Mouse (Mus musculus) thymus, postnatal 14 days (tissue): ENCODE measurements around the gene Abca12.

ENCODE experiments used
- DNase-seq: peaks from one replicate; pipeline ENCODE4 v3.0.0; 2021

Abca12 gene

DNA sequence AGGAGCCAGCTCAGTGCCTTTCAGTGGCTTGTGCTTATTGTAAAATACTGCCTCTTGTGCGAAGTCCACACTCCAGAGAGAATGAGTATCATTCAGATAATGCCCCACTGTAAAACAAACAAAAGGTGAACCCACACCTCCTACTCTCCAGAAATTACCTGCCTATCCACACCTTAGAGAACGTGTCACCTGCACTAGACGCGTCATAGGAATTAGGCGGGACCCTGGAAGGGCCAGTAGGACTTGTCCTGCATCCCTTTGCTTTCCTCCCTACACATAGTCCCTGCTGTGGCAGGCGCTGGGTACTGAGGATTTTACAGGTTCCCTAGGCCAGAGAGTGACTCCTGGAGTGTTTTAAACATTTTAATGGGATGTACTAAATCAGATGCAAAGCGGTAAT is at the start of gene Abca12:
Abca12 (minus strand) TSS at position 101 of the 400 bp plus-strand sequence.
- no peak for DNase-seq

DNA sequence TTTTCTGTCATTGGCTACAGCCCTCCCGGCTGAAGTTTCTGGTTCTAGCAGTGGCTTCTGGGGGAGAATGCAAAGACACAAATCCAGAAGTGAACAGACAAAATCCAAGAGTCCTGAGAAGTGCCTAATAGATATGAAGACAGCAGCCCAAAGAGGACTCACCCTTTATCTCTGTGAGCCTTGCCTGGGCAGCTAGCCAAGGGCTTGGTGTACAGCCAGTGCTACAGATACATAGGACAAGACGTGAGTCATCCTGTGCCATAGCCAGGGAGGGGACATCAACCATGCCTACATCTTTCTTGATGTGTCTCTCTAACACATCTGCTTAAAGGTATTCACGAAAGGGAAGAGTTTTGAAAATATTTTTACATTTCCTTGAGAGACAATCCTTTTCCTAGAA is 43.3 kb upstream of the Abca12 start:
- no peak for DNase-seq

- DNase-seq: no peak
Measured at GRCm38 (mm10) chr1:71447424-71447823, 32.7 kb upstream of the Abca12 start.

DNA sequence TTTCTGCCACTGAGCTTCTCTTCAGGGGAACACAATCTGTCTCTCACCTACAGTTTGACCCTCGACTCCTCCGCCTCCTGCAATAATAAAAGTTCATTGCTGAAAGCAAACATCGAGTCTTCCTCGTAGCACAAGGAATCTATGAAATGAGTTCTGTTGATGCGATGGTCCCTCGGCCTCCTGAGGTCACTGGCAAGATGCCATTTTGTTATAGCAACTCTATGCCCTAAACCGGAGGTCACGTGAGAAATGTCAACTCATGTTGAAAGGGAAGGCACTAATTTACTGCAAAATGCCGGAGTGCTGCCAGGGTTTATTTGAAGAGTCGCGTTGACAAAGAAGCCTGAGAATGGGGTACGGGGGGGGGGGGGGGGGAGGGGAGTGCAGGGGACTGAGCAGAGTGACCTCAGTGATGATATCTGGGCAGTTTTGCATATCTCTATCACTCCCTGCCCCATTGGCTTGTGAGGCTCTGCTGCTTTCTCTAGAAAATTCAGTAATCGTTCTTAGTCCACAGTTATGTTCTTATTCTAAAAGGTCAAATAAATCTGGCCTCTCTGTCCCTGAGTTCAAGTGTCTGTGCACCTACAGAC is 7.1 kb upstream of the Abca12 start:
- DNase-seq: no peak

GRCm38 (mm10) chr1:71418467-71418866 is 3.8 kb upstream of the Abca12 start:
- no peak for DNase-seq

DNA sequence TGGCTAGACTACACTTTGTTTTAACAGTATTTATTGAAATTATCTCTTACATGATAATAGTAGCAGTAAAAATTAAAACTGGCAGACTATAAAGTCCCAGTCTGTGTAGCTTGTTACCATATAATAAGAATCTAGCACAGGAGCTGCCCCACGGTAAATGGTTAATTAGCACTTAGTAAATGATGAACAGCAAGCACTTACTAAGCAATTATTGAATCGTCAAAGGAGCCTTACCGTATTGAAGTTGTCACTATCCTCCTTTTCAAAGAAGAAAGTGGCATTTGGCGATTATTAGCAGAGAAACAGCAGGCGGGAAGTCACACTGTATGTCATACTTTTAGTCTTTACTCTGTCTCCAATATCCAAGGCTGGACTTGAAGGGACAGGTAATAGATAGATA is 3.2 kb upstream of the Abca12 start:
- DNase-seq: no peak

DNA sequence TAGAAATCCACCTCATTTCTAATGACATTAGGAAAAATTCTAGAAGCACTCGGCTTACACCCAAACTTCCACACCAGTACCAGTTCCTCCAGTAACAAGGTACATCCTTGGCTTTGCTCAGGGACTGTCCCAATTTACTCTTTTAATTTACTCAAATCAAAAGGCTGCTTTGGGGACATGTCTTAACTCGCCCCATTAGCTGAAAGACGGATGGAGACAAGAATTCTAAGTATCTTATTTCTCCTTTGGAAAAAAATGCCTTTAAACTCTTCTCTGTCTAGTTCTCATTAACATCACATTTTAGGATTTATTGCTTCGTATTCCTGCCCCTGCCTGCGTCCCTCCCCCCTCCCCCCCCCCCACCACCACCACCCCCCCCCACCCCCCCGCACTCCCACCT is 626 bp downstream of the Abca12 start:
- no peak for DNase-seq

- no peak for DNase-seq
Measured at GRCm38 (mm10) chr1:71413114-71413513, 1.6 kb downstream of the Abca12 start.

GRCm38 (mm10) chr1:71407711-71408110 is 7.0 kb downstream of the Abca12 start:
- DNase-seq: no peak

GRCm38 (mm10) chr1:71397635-71398034 is 17.1 kb downstream of the Abca12 start:
- DNase-seq: no peak

- DNase-seq: no peak
Measured at GRCm38 (mm10) chr1:71396105-71396504, 18.6 kb downstream of the Abca12 start.

DNA sequence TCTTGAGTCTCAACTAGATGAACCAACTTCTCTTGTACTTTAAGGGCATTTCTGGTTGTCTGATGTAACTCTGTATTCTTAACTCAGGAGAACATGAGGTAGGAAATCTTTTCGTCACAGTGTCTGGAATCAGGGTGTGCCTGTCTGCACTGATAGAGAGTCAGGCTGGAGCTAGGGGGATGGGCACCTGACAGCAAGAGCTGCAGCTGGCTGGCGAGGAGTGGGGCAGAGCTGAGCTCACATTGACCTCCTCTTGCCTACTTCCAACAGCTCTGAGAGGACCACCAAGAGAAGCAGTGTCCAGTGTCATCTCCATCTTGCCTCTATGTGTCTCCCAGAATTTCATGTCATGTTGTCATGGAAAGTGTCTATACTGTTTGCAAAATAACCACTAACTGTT is 20.5 kb downstream of the Abca12 start:
- no peak for DNase-seq

DNA sequence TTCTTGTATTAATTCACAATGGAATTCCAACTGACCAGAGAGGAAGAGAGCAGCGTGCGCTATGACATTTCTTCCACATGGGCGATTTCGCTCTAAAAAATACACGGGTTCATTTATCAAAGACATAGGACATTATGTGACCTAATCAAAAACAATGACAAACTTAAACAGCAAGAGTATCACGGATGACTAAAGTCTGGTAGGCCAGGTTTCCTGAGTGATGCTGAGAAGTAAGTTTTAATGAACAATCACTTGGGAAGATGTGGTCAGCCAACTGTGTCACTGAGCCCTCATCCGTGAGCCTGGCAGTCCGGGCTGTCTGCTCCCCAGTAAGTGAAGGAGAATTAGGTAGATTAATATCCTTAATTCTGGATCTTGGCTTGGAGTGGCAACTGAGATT is 21.2 kb downstream of the Abca12 start:
- DNase-seq: no peak

DNA sequence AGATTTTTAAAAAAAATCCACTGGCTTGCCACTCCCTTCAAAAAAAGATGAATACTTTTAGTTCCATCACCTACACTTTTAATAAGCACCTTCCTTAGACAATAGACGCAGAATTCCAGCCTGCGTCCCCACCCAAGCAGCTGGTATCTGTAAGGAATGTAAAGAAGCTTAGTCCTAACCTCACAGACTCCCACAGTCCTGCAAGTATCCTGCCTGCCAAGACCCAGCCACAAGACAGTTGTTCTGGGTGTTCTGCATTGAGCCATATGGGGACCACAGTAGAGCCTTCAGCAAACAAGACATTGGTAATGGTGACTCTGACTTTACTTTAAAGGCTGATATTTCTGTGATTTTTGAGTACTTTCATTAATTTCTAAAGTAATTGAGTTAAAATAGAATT is 22.2 kb downstream of the Abca12 start:
- DNase-seq: no peak

DNA sequence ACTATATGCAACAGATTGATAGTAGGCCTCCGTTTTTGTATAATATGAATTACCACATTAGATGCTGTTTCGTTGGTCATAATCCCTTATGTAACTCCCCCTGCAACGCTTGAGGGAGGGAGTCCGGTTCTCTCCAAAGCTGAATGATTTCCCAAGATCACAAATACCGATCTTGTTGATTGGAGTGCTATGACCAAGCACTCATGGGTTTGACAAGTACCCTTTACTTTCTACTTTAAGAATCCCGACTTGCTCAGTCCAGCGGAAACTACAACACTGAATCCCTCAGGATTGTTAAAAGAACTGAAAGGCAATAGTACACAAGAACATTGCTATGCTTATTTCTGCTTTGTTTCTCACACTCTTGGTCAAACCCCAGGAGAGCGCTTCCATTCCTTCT is 28.1 kb downstream of the Abca12 start:
- DNase-seq: no peak

DNA sequence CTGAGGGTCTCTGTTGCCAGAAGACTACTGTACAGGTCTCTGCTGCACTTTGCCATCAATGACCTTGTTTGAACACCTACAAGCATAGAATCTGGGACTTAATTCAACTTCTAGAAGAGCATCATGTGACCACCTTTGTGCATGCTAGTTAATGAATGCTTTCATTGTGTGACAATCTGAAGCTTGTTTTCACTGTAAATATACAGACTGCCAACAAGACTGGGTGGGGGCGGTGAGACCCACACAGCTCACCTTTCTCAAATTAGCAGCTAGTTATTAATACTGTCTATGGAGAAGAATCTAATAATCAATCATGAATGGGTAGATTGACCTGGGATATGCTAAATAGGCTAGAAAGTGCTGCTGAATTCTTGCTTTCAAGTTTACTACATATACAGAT is 30.6 kb downstream of the Abca12 start:
- no peak for DNase-seq

- DNase-seq: no peak
Measured at GRCm38 (mm10) chr1:71373090-71373489, 41.6 kb downstream of the Abca12 start.

- no peak for DNase-seq
Measured at GRCm38 (mm10) chr1:71370266-71370665, 44.4 kb downstream of the Abca12 start.

DNA sequence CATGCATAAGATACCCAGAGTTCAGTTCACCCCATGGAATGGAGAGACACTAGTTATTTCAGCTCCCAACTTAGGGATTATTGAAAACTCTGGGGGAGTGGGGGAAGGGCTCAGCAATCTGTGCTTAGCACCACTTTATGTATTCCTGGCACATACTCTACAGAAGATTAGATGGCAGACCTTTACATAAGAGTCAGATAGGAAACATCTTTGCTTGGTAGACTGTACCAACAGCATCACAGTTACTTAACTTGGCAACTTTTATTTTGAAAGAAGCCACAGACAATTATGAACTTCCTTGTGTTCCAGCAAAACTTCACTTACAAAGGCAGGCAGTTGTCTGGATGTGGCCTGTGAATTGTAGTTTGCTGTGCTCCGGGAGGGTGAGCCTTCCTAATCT is 46.9 kb downstream of the Abca12 start:
- DNase-seq: no peak

- DNase-seq: no peak
Measured at GRCm38 (mm10) chr1:71342861-71343554, 71.7 kb downstream of the Abca12 start.

DNA sequence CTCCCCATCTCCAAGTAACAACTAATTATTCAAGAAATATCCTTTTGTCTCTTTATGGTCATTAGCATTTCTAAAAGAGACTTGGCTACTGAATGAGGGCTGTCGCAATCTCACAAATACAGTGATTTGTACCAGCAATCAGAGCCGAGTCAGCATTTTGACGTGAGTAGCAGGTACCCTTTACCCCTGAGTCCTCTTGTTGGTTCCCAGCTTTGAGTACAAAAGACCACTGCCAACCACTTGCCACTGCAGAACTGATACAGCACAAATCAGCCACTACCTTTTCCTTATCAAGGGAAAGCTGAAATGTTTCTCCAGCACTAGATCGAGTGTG is 72.5 kb downstream of the Abca12 start:
- DNase-seq: no peak

DNA sequence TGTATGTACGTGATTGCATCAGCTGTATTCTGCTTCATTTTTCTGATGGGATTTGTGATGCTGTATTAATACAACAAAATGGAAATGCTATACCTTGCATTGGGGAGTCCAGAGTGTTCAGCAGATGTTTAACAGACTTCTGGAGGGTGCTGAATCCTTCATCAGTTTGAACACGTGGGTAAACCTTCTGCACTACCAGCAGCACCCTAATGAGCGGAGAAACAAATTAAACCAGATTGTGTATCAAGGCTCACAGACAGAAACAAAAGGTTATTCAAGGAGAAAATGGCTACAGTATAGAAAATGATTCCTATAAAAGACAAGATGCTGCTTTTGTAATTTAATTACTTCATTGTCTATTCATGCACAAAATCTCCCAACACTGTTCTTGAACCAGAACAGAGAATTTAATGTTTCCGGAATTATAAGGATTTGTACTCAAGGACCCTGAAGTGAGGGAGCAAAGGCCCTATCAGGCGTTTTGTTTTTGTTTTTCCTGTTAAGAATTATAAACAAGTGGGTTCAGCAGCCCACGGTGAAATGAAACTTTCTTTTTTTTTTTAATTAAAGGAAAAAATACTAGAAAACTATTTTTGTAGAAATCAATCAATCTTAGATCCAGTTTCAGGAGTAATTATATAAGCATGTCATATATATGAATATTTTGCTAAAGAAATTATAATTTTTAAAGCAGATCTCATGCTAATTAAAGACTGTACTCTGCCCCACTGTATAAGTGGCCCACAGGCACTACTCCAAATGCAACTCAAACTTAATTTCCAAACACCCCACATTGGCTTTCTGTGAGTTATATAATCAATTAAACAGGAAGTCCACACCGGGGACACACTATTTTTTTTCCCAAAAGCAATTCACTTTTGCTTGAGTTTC is 73.1 kb downstream of the Abca12 start:
- no peak for DNase-seq

GRCm38 (mm10) chr1:71338548-71339340 is 76.0 kb downstream of the Abca12 start:
- DNase-seq: no peak
